8 mouse cellular contexts compared by ENCODE assay signal in genomic region chr11:93887080-93887447, GRCm38 (mm10). TPM values are rescaled to one million over a fixed set of nuclear protein-coding genes. Genes with fewer than 3 reads are reported as not detected.
A peak's percentile ranks its signal among the peaks of the same experiment; 100 is the strongest.
DNase-seq lines count a peak whose midpoint lies in the region; ATAC-seq and TF ChIP-seq lines count a peak whose summit lies in the region.

No protein-coding gene starts in this region.

- H3K36me3 ChIP-seq in forebrain, embryonic 14.5 days (ENCODE audit: control insufficient read depth, insufficient read depth, low read length) = peaks cover 21% of the 10 kb centered on the region; the same call in 1 of the 2 replicates
- H3K36me3 ChIP-seq in liver, embryonic 11.5 days (ENCODE audit: control insufficient read depth, insufficient read depth, low read length) = peaks cover 2% of the 10 kb centered on the region; the same call in 1 of the 2 replicates
- peaks cover 6% of the 10 kb centered on the region for H3K36me3 ChIP-seq in neural tube, embryonic 12.5 days

- peak overlapping the region; percentile 93 for H3K4me2 ChIP-seq in forebrain, embryonic 14.5 days (ENCODE audit: low read length)
- H3K4me2 ChIP-seq in liver, embryonic 11.5 days = peak overlapping the region; percentile 76
- H3K4me2 ChIP-seq in neural tube, embryonic 12.5 days (replicated peaks) = peak overlapping the region; percentile 90

- no peaks in the 10 kb centered on the region for H3K9me3 ChIP-seq in forebrain, embryonic 14.5 days (replicated peaks; ENCODE audit: control insufficient read depth, low read length)
- no peaks in the 10 kb centered on the region for H3K9me3 ChIP-seq in liver, embryonic 11.5 days (ENCODE audit: control insufficient read depth, low read length)
- no peaks in the 10 kb centered on the region for H3K9me3 ChIP-seq in neural tube, embryonic 12.5 days

- H3K9ac ChIP-seq in forebrain, embryonic 14.5 days (ENCODE audit: low read length) = peak overlapping the region; percentile 94
- H3K9ac ChIP-seq in liver, embryonic 11.5 days (ENCODE audit: low read depth, low read length) = peak overlapping the region; percentile 81
- peak overlapping the region; percentile 91 for H3K9ac ChIP-seq in neural tube, embryonic 12.5 days

- H3K27ac ChIP-seq in bone marrow macrophage, adult 2 months (ENCODE audit: insufficient read depth, low read depth, low read length) = peak overlapping the region; percentile 75
- H3K27ac ChIP-seq in forebrain, embryonic 14.5 days (ENCODE audit: low read depth, low read length) = no peak overlapping the region
- H3K27ac ChIP-seq in liver, embryonic 11.5 days (ENCODE audit: low read depth, low read length) = no peak overlapping the region; the same call in 1 of the 2 replicates
- no peak overlapping the region for H3K27ac ChIP-seq in neural tube, embryonic 12.5 days

- peak; percentile 21 for DNase-seq in kidney, adult 9 months
- no peak for DNase-seq in kidney, adult 11 months
- no peak for DNase-seq in forebrain, embryonic 14.5 days (ENCODE audit: low spot score)
- peak; percentile 33 for DNase-seq in liver, embryonic 11.5 days (ENCODE audit: low spot score)
- no peak for DNase-seq in gastrocnemius, postnatal 14 days
- no peak for DNase-seq in thymus, postnatal 0 days (ENCODE audit: low spot score)

- TF ChIP-seq CTCF in bone marrow macrophage, adult 2 months (IDR thresholded peaks at IDR 0.05; ENCODE audit: low read depth, low read length) = no peak

- peaks cover 3% of the 10 kb centered on the region for H3K4me1 ChIP-seq in bone marrow macrophage, adult 2 months (ENCODE audit: control insufficient read depth, insufficient read depth, low read length)
- H3K4me1 ChIP-seq in forebrain, embryonic 14.5 days (ENCODE audit: control insufficient read depth, insufficient read depth, low read length) = peaks cover 20% of the 10 kb centered on the region
- peaks cover 20% of the 10 kb centered on the region for H3K4me1 ChIP-seq in liver, embryonic 11.5 days (replicated peaks; ENCODE audit: control insufficient read depth, insufficient read depth, low read length)
- peaks cover 36% of the 10 kb centered on the region for H3K4me1 ChIP-seq in neural tube, embryonic 12.5 days

- WGBS in forebrain, embryonic 14.5 days = 7% methylated on average over 4 of the region's 4 CpGs
- 5% methylated on average over 4 of the region's 4 CpGs for WGBS in liver, embryonic 11.5 days
- WGBS in neural tube, embryonic 12.5 days = 7% methylated on average over 4 of the region's 4 CpGs

- no peak for ATAC-seq in forebrain, embryonic 14.5 days
- ATAC-seq in liver, embryonic 11.5 days (replicated peaks; ENCODE audit: low FRiP score) = no peak
- ATAC-seq in neural tube, embryonic 12.5 days (ENCODE audit: low FRiP score, low read depth) = no peak

- no peak for TF ChIP-seq POLR2A in bone marrow macrophage, adult 2 months (IDR thresholded peaks at IDR 0.05; ENCODE audit: borderline replicate concordance, low read depth, low read length)

- H3K27me3 ChIP-seq in forebrain, embryonic 14.5 days (replicated peaks; ENCODE audit: control insufficient read depth, insufficient read depth, low read length) = no peaks in the 10 kb centered on the region
- H3K27me3 ChIP-seq in liver, embryonic 11.5 days (replicated peaks; ENCODE audit: control insufficient read depth, insufficient read depth, low read length) = no peaks in the 10 kb centered on the region
- H3K27me3 ChIP-seq in neural tube, embryonic 12.5 days (replicated peaks) = no peaks in the 10 kb centered on the region

- H3K4me3 ChIP-seq in bone marrow macrophage, adult 2 months (ENCODE audit: insufficient read depth, low read length) = peak overlapping the region; percentile 56
- peak overlapping the region; percentile 96 for H3K4me3 ChIP-seq in forebrain, embryonic 14.5 days (ENCODE audit: low read depth, low read length)
- peak overlapping the region; percentile 83 for H3K4me3 ChIP-seq in liver, embryonic 11.5 days (ENCODE audit: low read depth, low read length)
- H3K4me3 ChIP-seq in neural tube, embryonic 12.5 days = peak overlapping the region; percentile 95

- intact Hi-C loops in gastrocnemius, postnatal 14 days (cut with DNase I; ENCODE audit: low total_unique reads) = no loop called here

RNA-seq across cellular contexts. Expression of gene Mbtd1, which starts 1.4 kb away (rescaled TPM):
- 25.9 and 34.1 TPM in 2 replicates for polyA plus RNA-seq in bone marrow macrophage, adult 2 months (2012; ENCODE audit: insufficient read depth, insufficient read length, missing spikeins)
- polyA plus RNA-seq in forebrain, embryonic 14.5 days (2014; fragmentation: Nextera tagmentation; extraction: Ambion mirVana) = 25.1 and 27.2 TPM in 2 replicates
- 17.4 and 19.3 TPM in 2 replicates for polyA plus RNA-seq in liver, embryonic 11.5 days (2014; fragmentation: Nextera tagmentation; extraction: Ambion mirVana)
- 40.4 and 44.2 TPM in 2 replicates for polyA plus RNA-seq in neural tube, embryonic 12.5 days (2016; fragmentation: Nextera tagmentation; extraction: Ambion mirVana)
- 10 to 100 TPM; 12.4 to 19.0 TPM for total RNA-seq in gastrocnemius, postnatal 14 days (2021)
- 29.2 and 36.8 TPM in 2 replicates for polyA plus RNA-seq in thymus, postnatal 0 days (2015; fragmentation: Nextera tagmentation; extraction: Ambion mirVana)

RNA-seq across cellular contexts. Expression of gene Utp18, which starts 1.5 kb away (rescaled TPM):
- polyA plus RNA-seq in bone marrow macrophage, adult 2 months (2012; ENCODE audit: insufficient read depth, insufficient read length, missing spikeins) = 10.3 and 10.5 TPM in 2 replicates
- polyA plus RNA-seq in forebrain, embryonic 14.5 days (2014; fragmentation: Nextera tagmentation; extraction: Ambion mirVana) = 34.3 and 38.8 TPM in 2 replicates
- polyA plus RNA-seq in liver, embryonic 11.5 days (2014; fragmentation: Nextera tagmentation; extraction: Ambion mirVana) = 42.7 and 46.7 TPM in 2 replicates
- polyA plus RNA-seq in neural tube, embryonic 12.5 days (2016; fragmentation: Nextera tagmentation; extraction: Ambion mirVana) = 41.3 and 41.7 TPM in 2 replicates
- 10 to 100 TPM in 1 of 2 experiments, 1 to 10 TPM in 1; 7.8 to 10.7 TPM for total RNA-seq in gastrocnemius, postnatal 14 days (2021)
- 35.6 and 36.3 TPM in 2 replicates for polyA plus RNA-seq in thymus, postnatal 0 days (2015; fragmentation: Nextera tagmentation; extraction: Ambion mirVana)

Comparison
In these comparisons a context has a peak if more than half of its experiments do, and no peak if none do; other contexts are left out.
1. DNase-seq: peak in kidney, adult 9 months (single experiment) and liver, embryonic 11.5 days (single experiment); none in kidney, adult 11 months (single experiment), forebrain, embryonic 14.5 days (single experiment), gastrocnemius, postnatal 14 days (single experiment) and thymus, postnatal 0 days (single experiment).
2. Peak in every context shown above with its lines, with median percentiles within 50 percentile points of each other: H3K4me3 ChIP-seq, H3K4me2 ChIP-seq and H3K9ac ChIP-seq.